Comparison of ENCODE assay signal across 8 mouse cellular contexts in genomic region chr5:140611611-140612185, GRCm38 (mm10). TPM values are rescaled to one million over a fixed set of nuclear protein-coding genes. Genes with fewer than 3 reads are reported as not detected.
A peak's percentile ranks its signal among the peaks of the same experiment; 100 is the strongest.
DNase-seq lines count a peak whose midpoint lies in the region; ATAC-seq and TF ChIP-seq lines count a peak whose summit lies in the region.

No protein-coding gene starts in this region.

- H3K4me2 ChIP-seq in heart, embryonic 15.5 days, result peak overlapping the region; percentile 87
- peak overlapping the region; percentile 85 for H3K4me2 ChIP-seq in lung, embryonic 16.5 days (ENCODE audit: low read depth, low read length)

- peak overlapping the region; percentile 86 for H3K27ac ChIP-seq in heart, embryonic 15.5 days
- H3K27ac ChIP-seq in lung, embryonic 16.5 days (ENCODE audit: low read length), result peak overlapping the region; percentile 99

- DNase-seq in adrenal gland, postnatal 14 days, result peak; percentile 54
- no peak for DNase-seq in adrenal gland, postnatal 36 days
- no peak for DNase-seq in G1E (ENCODE audit: low spot score)
- no peak for DNase-seq in frontal cortex, postnatal 14 days (ENCODE audit: low spot score in 2 of 2)
- no peak for DNase-seq in spleen, postnatal 36 days (ENCODE audit: low spot score in 2 of 2)
- no peak for DNase-seq in right cerebral cortex, postnatal 14 days

- WGBS in heart, embryonic 15.5 days, result 31% methylated on average over 15 of the region's 15 CpGs
- WGBS in lung, embryonic 16.5 days, result 20% methylated on average over 15 of the region's 15 CpGs

- no peak for TF ChIP-seq CTCF in G1E (IDR thresholded peaks at IDR 0.05; ENCODE audit: low read depth, low read length)

- ATAC-seq in G1E (ENCODE audit: extremely low read depth, insufficient number of reproducible peaks, low FRiP score, poor library complexity, severe bottlenecking), result no peak
- ATAC-seq in heart, embryonic 15.5 days (replicated peaks; ENCODE audit: insufficient number of reproducible peaks, insufficient read depth, low FRiP score, low read depth), result no peak
- ATAC-seq in lung, embryonic 16.5 days (ENCODE audit: low read depth), result peak; percentile 42

- peaks cover 92% of the 10 kb centered on the region for H3K4me1 ChIP-seq in G1E (ENCODE audit: insufficient read depth, low read depth, low read length)
- peaks cover 55% of the 10 kb centered on the region for H3K4me1 ChIP-seq in heart, embryonic 15.5 days (replicated peaks)
- H3K4me1 ChIP-seq in lung, embryonic 16.5 days (replicated peaks; ENCODE audit: control insufficient read depth, insufficient read depth, low read length), result peaks cover 38% of the 10 kb centered on the region

- peaks cover 44% of the 10 kb centered on the region for H3K27me3 ChIP-seq in G1E (ENCODE audit: insufficient read depth, low read length)
- peaks cover 39% of the 10 kb centered on the region for H3K27me3 ChIP-seq in heart, embryonic 15.5 days
- peaks cover 8% of the 10 kb centered on the region for H3K27me3 ChIP-seq in lung, embryonic 16.5 days (ENCODE audit: control insufficient read depth, insufficient read depth, low read depth, low read length)

- peak overlapping the region; percentile 50; the same call in 1 of the 2 replicates for H3K4me3 ChIP-seq in G1E (ENCODE audit: low read depth, low read length)
- peak overlapping the region; percentile 54 for H3K4me3 ChIP-seq in heart, embryonic 15.5 days
- peak overlapping the region; percentile 73 for H3K4me3 ChIP-seq in lung, embryonic 16.5 days (ENCODE audit: low read length)

- peaks cover 41% of the 10 kb centered on the region for H3K36me3 ChIP-seq in G1E (replicated peaks)
- H3K36me3 ChIP-seq in heart, embryonic 15.5 days, result 0 out of 2 replicates have a peak, but pooled peaks cover 6% of the 10 kb centered on the region
- H3K36me3 ChIP-seq in lung, embryonic 16.5 days (ENCODE audit: control insufficient read depth, insufficient read depth, low read length), result 0 out of 2 replicates have a peak, but pooled peaks cover 5% of the 10 kb centered on the region

- peak overlapping the region; percentile 50 for H3K9ac ChIP-seq in heart, embryonic 15.5 days
- H3K9ac ChIP-seq in lung, embryonic 16.5 days (ENCODE audit: low read length), result peak overlapping the region; percentile 83

- H3K9me3 ChIP-seq in G1E (replicated peaks), result peaks cover 12% of the 10 kb centered on the region
- H3K9me3 ChIP-seq in heart, embryonic 15.5 days (replicated peaks), result no peaks in the 10 kb centered on the region
- H3K9me3 ChIP-seq in lung, embryonic 16.5 days (ENCODE audit: control insufficient read depth, low read length), result no peaks in the 10 kb centered on the region

RNA-seq across cellular contexts. Expression of gene Lfng, which starts 4.6 kb away (rescaled TPM):
- total RNA-seq in adrenal gland, postnatal 14 days (2021), result 13.7 and 26.8 TPM in 2 replicates
- total RNA-seq in adrenal gland, postnatal 36 days (2021), result 10 to 100 TPM in 1 of 2 experiments, 1 to 10 TPM in 1; 9.6 to 12.7 TPM
- 3.1 and 4.3 TPM in 2 replicates for total RNA-seq in G1E (2014; fragmentation: Nextera tagmentation)
- 11.4 and 15.2 TPM in 2 replicates for total RNA-seq in G1E (2017)
- polyA plus RNA-seq in G1E (2012), result 11.2 and 12.0 TPM in 2 replicates
- polyA plus RNA-seq in heart, embryonic 15.5 days (2015; fragmentation: Nextera tagmentation; extraction: Ambion mirVana), result 5.0 and 7.9 TPM in 2 replicates
- 24.9 and 25.8 TPM in 2 replicates for polyA plus RNA-seq in lung, embryonic 16.5 days (2015; fragmentation: Nextera tagmentation; extraction: Ambion mirVana)

RNA-seq across cellular contexts. Expression of gene Ttyh3, which starts 37.1 kb away (rescaled TPM):
- 72.5 and 83.6 TPM in 2 replicates for total RNA-seq in adrenal gland, postnatal 14 days (2021)
- total RNA-seq in adrenal gland, postnatal 36 days (2021), result 100 to 1,000 TPM in 1 of 2 experiments, 10 to 100 TPM in 1; 42.4 to 108 TPM
- total RNA-seq in G1E (2014; fragmentation: Nextera tagmentation) (68.7 and 71.0 TPM in 2 replicates), G1E (2017) (8.0 and 9.8 TPM in 2 replicates)
- polyA plus RNA-seq in G1E (2012), result 99.4 and 100 TPM in 2 replicates
- 20.3 and 28.9 TPM in 2 replicates for polyA plus RNA-seq in heart, embryonic 15.5 days (2015; fragmentation: Nextera tagmentation; extraction: Ambion mirVana)
- 27.9 and 29.4 TPM in 2 replicates for polyA plus RNA-seq in lung, embryonic 16.5 days (2015; fragmentation: Nextera tagmentation; extraction: Ambion mirVana)

RNA-seq across cellular contexts. Expression of gene Grifin, which starts 46.8 kb away (rescaled TPM):
- not detected in 2 replicates for total RNA-seq in adrenal gland, postnatal 14 days (2021)
- total RNA-seq in adrenal gland, postnatal 36 days (2021), result not detected
- not detected in 2 replicates for total RNA-seq in G1E (2014; fragmentation: Nextera tagmentation)
- total RNA-seq in G1E (2017), result not detected in 2 replicates
- not detected in 2 replicates for polyA plus RNA-seq in G1E (2012)
- 1.1 TPM in 1 of 2 replicates, not detected in the other for polyA plus RNA-seq in heart, embryonic 15.5 days (2015; fragmentation: Nextera tagmentation; extraction: Ambion mirVana)
- polyA plus RNA-seq in lung, embryonic 16.5 days (2015; fragmentation: Nextera tagmentation; extraction: Ambion mirVana), result 0.63 TPM in 1 of 2 replicates, not detected in the other
